Mouse (Mus musculus): ENCODE measurements around the gene Ipo11. TPM values are rescaled to one million over a fixed set of nuclear protein-coding genes. Genes with fewer than 3 reads are reported as not detected.

Ipo11 gene
- 41.2 and 47.8 TPM in 2 replicates for total RNA-seq (2012; rRNA removed)
- total RNA-seq (2014; rRNA removed) = 91.5 and 102 TPM in 2 replicates
- polyA plus RNA-seq (2012; ENCODE audit: insufficient read length, low read depth) = 47.5 and 52.4 TPM in 2 replicates

DNA sequence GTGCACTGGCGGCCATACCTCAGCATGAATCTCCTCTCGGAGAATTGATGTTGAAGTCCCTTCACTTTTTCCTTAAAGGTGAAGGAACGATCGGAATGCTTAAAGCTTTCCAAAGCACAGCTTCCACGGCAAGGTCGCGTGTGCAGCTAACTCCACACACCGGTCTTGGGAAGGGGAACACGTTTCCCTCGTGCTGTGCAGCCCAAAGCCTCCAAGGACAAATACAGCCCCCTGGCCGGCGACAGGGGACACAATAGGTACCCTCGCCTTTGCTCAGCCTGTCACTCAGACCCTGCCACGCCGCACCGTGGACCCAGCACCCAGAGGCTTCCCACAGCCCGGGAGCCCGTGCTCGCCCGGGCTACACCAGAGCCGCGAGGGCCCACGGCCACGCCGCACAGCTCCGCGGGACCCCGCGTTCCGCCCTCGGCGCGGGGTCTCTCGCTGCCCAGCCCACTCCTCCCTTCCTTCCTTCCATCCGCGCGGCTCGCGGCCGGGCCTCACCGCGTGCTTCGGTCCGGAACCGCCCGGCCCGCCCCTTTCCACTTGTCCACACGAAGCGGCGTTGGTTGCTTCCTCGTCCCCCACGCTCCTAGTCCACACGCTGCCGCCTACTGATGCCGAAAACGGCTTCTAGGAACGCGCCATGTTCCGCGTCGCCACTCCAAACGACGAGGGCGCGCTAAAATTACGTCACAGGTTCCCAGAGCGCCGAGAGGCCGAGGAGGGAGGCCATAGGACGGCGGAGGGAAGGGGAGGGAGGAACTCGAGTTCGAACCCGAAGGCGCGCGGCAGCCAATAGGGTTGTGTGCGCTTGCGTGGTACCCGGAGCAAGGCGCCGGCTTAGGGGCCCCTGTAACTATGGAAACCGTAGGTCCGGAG lies at the start of gene Ipo11:
Gene Ipo11 (minus strand): TSS at position 703 of the 882 bp plus-strand sequence.
- peak within 1 kb of the TSS; percentile 57 for H3K9ac ChIP-seq (ENCODE audit: insufficient read depth, low read depth)
- H3K4me2 ChIP-seq (ENCODE audit: insufficient read depth, low read depth, poor library complexity, severe bottlenecking) = peak within 1 kb of the TSS; percentile 53; the same call in 1 of the 2 replicates
- H3K27ac ChIP-seq (ENCODE audit: insufficient read depth, low read depth) = peak within 1 kb of the TSS; percentile 58
- H3K36me3 ChIP-seq (replicated peaks in 1 of 2; ENCODE audit: control insufficient read depth in 1 of 2, insufficient read depth in 1 of 2, low read length in 1 of 2) = peaks cover 0 to 11% of the 10 kb centered on the region in 2 experiments
- TF ChIP-seq NELFE (IDR thresholded peaks at IDR 0.05; ENCODE audit: low read depth, low read length) (peak; percentile 79), MYC (IDR thresholded peaks at IDR 0.05; ENCODE audit: low read depth, low read length) (no peak), HCFC1 (IDR thresholded peaks at IDR 0.05; ENCODE audit: low read depth, low read length) (peak; percentile 90), POLR2AphosphoS2 (IDR thresholded peaks at IDR 0.05; ENCODE audit: low read depth, low read length) (no peak), UBTF (IDR thresholded peaks at IDR 0.05; ENCODE audit: low read depth, low read length) (no peak), E2F4 (IDR thresholded peaks at IDR 0.05; ENCODE audit: insufficient replicate concordance, low read depth, low read length) (peak; percentile 90; the same call in 1 of the 2 replicates), MAZ (IDR thresholded peaks at IDR 0.05; ENCODE audit: low read depth, low read length) (peak; percentile 60; the same call in 1 of the 2 replicates), GABPA (IDR thresholded peaks at IDR 0.05; ENCODE audit: insufficient replicate concordance, low read depth, low read length) (peak; percentile 36; the same call in 1 of the 2 replicates), SIN3A (IDR thresholded peaks at IDR 0.05; ENCODE audit: low read length) (peak; percentile 92), NRF1 (IDR thresholded peaks at IDR 0.05; ENCODE audit: low read depth, low read length) (peak; percentile 80), JUND (conservative IDR thresholded peaks at IDR 0.05; ENCODE audit: low read depth, low read length) (no peak), TBP (conservative IDR thresholded peaks at IDR 0.05; ENCODE audit: low read depth, low read length) (no peak), JUN (IDR thresholded peaks at IDR 0.05; ENCODE audit: insufficient read depth, low read depth, low read length) (no peak), CTCF (conservative IDR thresholded peaks at IDR 0.05 in 1 of 2, IDR thresholded peaks at IDR 0.05 in 1 of 2; ENCODE audit: low read depth in 2 of 2, low read length in 2 of 2) (no peak), BHLHE40 (IDR thresholded peaks at IDR 0.05; ENCODE audit: low read depth, low read length) (no peak), TCF12 (IDR thresholded peaks at IDR 0.05; ENCODE audit: low read depth, low read length) (peak; percentile 74), CHD1 (IDR thresholded peaks at IDR 0.05; ENCODE audit: low read depth, low read length) (no peak), MAFK (IDR thresholded peaks at IDR 0.05; ENCODE audit: insufficient replicate concordance, low read length) (no peak), ELF1 (IDR thresholded peaks at IDR 0.05; ENCODE audit: low read depth, low read length) (peak; percentile 81), EP300 (IDR thresholded peaks at IDR 0.05; ENCODE audit: low read length) (no peak), RAD21 (IDR thresholded peaks at IDR 0.05; ENCODE audit: low read depth, low read length) (no peak), ZNF384 (IDR thresholded peaks at IDR 0.05; ENCODE audit: low read depth, low read length) (no peak), POLR2A (IDR thresholded peaks at IDR 0.05; ENCODE audit: low read depth, low read length) (peak; percentile 86), SMC3 (IDR thresholded peaks at IDR 0.05; ENCODE audit: low read depth, low read length) (no peak), ZKSCAN1 (IDR thresholded peaks at IDR 0.05; ENCODE audit: borderline replicate concordance, low read depth, low read length) (no peak), IRF4 (IDR thresholded peaks at IDR 0.05; ENCODE audit: low read depth, low read length) (peak; percentile 74), RCOR1 (conservative IDR thresholded peaks at IDR 0.05; ENCODE audit: low read depth, low read length) (no peak), MXI1 (IDR thresholded peaks at IDR 0.05; ENCODE audit: low read depth, low read length) (peak; percentile 93), ETS1 (conservative IDR thresholded peaks at IDR 0.05; ENCODE audit: low read depth, low read length) (peak; percentile 24; the same call in 1 of the 2 replicates), CHD2 (IDR thresholded peaks at IDR 0.05; ENCODE audit: low read length) (peak; percentile 55; the same call in 1 of the 2 replicates), MEF2A (IDR thresholded peaks at IDR 0.05; ENCODE audit: borderline replicate concordance, low read depth, low read length) (peak; percentile 61), USF1 (IDR thresholded peaks at IDR 0.05; ENCODE audit: low read depth, low read length) (no peak), ZMIZ1 (IDR thresholded peaks at IDR 0.05; ENCODE audit: low read depth, low read length) (peak; percentile 74), USF2 (conservative IDR thresholded peaks at IDR 0.05; ENCODE audit: low read depth, low read length) (no peak), ZC3H11A (IDR thresholded peaks at IDR 0.05; ENCODE audit: low read depth, low read length) (no peak), KAT2A (IDR thresholded peaks at IDR 0.05; ENCODE audit: insufficient replicate concordance, low read length) (peak; percentile 85; the same call in 1 of the 2 replicates), MAX (IDR thresholded peaks at IDR 0.05; ENCODE audit: low read length) (peak; percentile 79; the same call in 1 of the 2 replicates), PAX5 (IDR thresholded peaks at IDR 0.05; ENCODE audit: low read length) (no peak)
- peak; percentile 97 for DNase-seq (ENCODE audit: extremely low read depth)
- H3K4me1 ChIP-seq (ENCODE audit: control insufficient read depth in 1 of 2, insufficient read depth in 2 of 2) = peaks cover 2 to 30% of the 10 kb centered on the region in 2 experiments; a peak in 3 of 4 replicates
- peak within 1 kb of the TSS; percentile 75 to 93 (median 91) for H3K4me3 ChIP-seq (replicated peaks in 1 of 3; ENCODE audit: low read depth in 2 of 3, low read length in 2 of 3, poor library complexity in 1 of 3)
- in situ Hi-C loops (cut with MboI; ENCODE audit: low pct_ligation_motif_present, low pct_unique_long_range_greater_than_20kb, low sequenced_read_pairs) (no loop called here), dilution Hi-C loops (cut with MboI; ENCODE audit: extremely low pct_ligation_motif_present, extremely low pct_unique_long_range_greater_than_20kb, low sequenced_read_pairs) (no loop called here)
- no peaks in the 10 kb centered on the region for H3K9me3 ChIP-seq (replicated peaks; ENCODE audit: low read length)
- peaks cover 44% of the 10 kb centered on the region for H3K79me2 ChIP-seq (replicated peaks; ENCODE audit: control insufficient read depth, extremely low read depth, insufficient read depth, poor library complexity, severe bottlenecking)
- H3K27me3 ChIP-seq (replicated peaks) = no peaks in the 10 kb centered on the region
